Mouse (Mus musculus) hindbrain, postnatal 0 days (tissue): ENCODE measurements around the gene Ccl24. TPM values are rescaled to one million over a fixed set of nuclear protein-coding genes. Genes with fewer than 3 reads are reported as not detected.

Experiments
- ATAC-seq: fragments of 200-750 bp; cut with Nextera tagmentation; 2 replicates; pipeline ENCODE4 v1.8.0; 2017; ENCODE audit warnings: mild to moderate bottlenecking, moderate TSS enrichment, moderate library complexity
- DNase-seq: peaks from one replicate; pipeline ENCODE4 v3.0.0-alpha.2; 2015; ENCODE audit warnings: low spot score
- H3K27ac ChIP-seq: fragments of 300-500 bp; sonication (generic); 2 replicates; pipeline ENCODE4 v1.5.1; 2014; ENCODE audit warnings: mild to moderate bottlenecking
- H3K27me3 ChIP-seq: fragments of 300-500 bp; sonication (generic); 2 replicates; pipeline ENCODE4 v1.6.1; 2014; ENCODE audit warnings: low read length, mixed read lengths; ENCODE audit not compliant: insufficient read depth
- H3K36me3 ChIP-seq: fragments of 300-500 bp; sonication (generic); 2 replicates; pipeline ENCODE4 v1.6.1; 2014; ENCODE audit warnings: low read length, mixed read lengths; ENCODE audit not compliant: insufficient read depth
- H3K4me1 ChIP-seq: fragments of 300-500 bp; sonication (generic); 2 replicates; pipeline ENCODE4 v1.6.1; 2014; ENCODE audit warnings: antibody characterized with exemption, low read length, mixed read lengths; ENCODE audit not compliant: insufficient read depth
- H3K4me2 ChIP-seq: fragments of 300-500 bp; sonication (generic); 2 replicates; pipeline ENCODE4 v1.6.1; 2014; ENCODE audit warnings: low read depth, mild to moderate bottlenecking, low read length, moderate library complexity, mixed read lengths
- H3K4me3 ChIP-seq: fragments of 300-500 bp; sonication (generic); 2 replicates; pipeline ENCODE4 v1.5.1; 2014; ENCODE audit warnings: low read length
- H3K9ac ChIP-seq: fragments of 300-500 bp; sonication (generic); replicated peaks from 2 replicates; pipeline ENCODE4 v1.6.1; 2014; ENCODE audit warnings: mild to moderate bottlenecking, low read length, moderate library complexity, mixed read lengths
- H3K9me3 ChIP-seq: fragments of 300-500 bp; sonication (generic); 2 replicates; pipeline ENCODE4 v1.6.1; 2016; ENCODE audit warnings: low read length, mixed read lengths
- CTCF ChIP-seq: IDR thresholded peaks from 2 replicates; pipeline ENCODE4 v1.5.1; 2016; ENCODE audit warnings: antibody characterized with exemption, control low read depth, low read depth
- WGBS: fragments of 180-500 bp; shearing (Covaris S2); extraction: QIAGEN DNeasy Blood & Tissue Kit; methylation state at CpG from one replicate; pipeline ENCODE4 v1.1.7; 2014; 5-methylcytosine and 5-hydroxymethylcytosine counted together
- polyA plus RNA-seq: library from polyadenylated mRNA; unstranded; fragments of >200 nt; fragmentation: Nextera tagmentation; extraction: Ambion mirVana; gene quantifications from 2 replicates; pipeline ENCODE4 v1.2.1, GENCODE M21; 2015
- total RNA-seq: library from RNA; depleted of rRNA; stranded (reverse); fragments of >200 nt; gene quantifications from 2 replicates; pipeline ENCODE4 v1.2.3, GENCODE M21; 2014; rRNA removed

Gene Ccl24
- total and polyA plus RNA-seq, 2 experiments from 2014 or later: 0.26 to 2.5 TPM

GRCm38 (mm10) chr5:135531306-135531845 is 41.5 kb downstream of the Ccl24 start:
- WGBS: 84% methylated on average over 11 of the region's 11 CpGs
- DNase-seq (no peak), ATAC-seq (no peak)
- Histone ChIP-seq H3K4me1 (0 out of 2 replicates have a peak, but pooled peaks cover 3% of the 10 kb centered on the region), H3K27me3 (no peaks in the 10 kb centered on the region), H3K4me3 (no peak overlapping the region), H3K36me3 (no peaks in the 10 kb centered on the region), H3K4me2 (no peak overlapping the region), H3K27ac (no peak overlapping the region), H3K9me3 (no peaks in the 10 kb centered on the region), H3K9ac (no peak overlapping the region)
- no peak for TF ChIP-seq CTCF

DNA sequence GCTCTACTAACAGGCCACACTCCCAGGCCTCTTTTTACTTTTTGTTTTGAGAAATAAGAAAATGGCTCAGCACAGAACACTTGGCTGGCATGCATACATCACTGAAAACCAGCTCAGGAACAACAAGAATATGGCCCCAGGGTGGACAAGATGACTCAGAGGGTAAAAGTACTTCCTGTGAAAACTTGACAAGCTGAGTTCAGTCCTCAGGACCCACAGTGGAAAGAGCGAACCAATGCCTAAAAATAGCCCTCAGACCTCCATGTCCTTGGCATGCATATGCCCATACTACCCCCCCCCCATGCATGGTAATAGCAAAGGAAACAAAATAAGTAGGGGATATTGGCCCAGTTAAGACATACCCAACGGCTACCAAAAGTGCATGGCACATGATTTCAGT is 42.9 kb downstream of the Ccl24 start:
- ATAC-seq (no peak), DNase-seq (no peak)
- 83% methylated on average over 2 of the region's 2 CpGs for WGBS
- no peak overlapping the region for H3K4me2 ChIP-seq
- H3K4me1 ChIP-seq: 0 out of 2 replicates have a peak, but pooled peaks cover 3% of the 10 kb centered on the region
- no peak overlapping the region for H3K27ac ChIP-seq
- H3K36me3 ChIP-seq: no peaks in the 10 kb centered on the region
- no peak for TF ChIP-seq CTCF
- no peaks in the 10 kb centered on the region for H3K27me3 ChIP-seq
- no peaks in the 10 kb centered on the region for H3K9me3 ChIP-seq
- no peak overlapping the region for H3K4me3 ChIP-seq
- no peak overlapping the region for H3K9ac ChIP-seq

GRCm38 (mm10) chr5:135529310-135529709 is 43.5 kb downstream of the Ccl24 start:
- no peaks in the 10 kb centered on the region for H3K9me3 ChIP-seq
- H3K4me1 ChIP-seq: 0 out of 2 replicates have a peak, but pooled peaks cover 3% of the 10 kb centered on the region
- 77% methylated on average over 3 of the region's 3 CpGs for WGBS
- H3K4me2 ChIP-seq: no peak overlapping the region
- no peak overlapping the region for H3K9ac ChIP-seq
- no peak overlapping the region for H3K27ac ChIP-seq
- H3K36me3 ChIP-seq: no peaks in the 10 kb centered on the region
- TF ChIP-seq CTCF: peak; percentile 46
- ATAC-seq (no peak), DNase-seq (no peak)
- no peak overlapping the region for H3K4me3 ChIP-seq
- no peaks in the 10 kb centered on the region for H3K27me3 ChIP-seq

DNA sequence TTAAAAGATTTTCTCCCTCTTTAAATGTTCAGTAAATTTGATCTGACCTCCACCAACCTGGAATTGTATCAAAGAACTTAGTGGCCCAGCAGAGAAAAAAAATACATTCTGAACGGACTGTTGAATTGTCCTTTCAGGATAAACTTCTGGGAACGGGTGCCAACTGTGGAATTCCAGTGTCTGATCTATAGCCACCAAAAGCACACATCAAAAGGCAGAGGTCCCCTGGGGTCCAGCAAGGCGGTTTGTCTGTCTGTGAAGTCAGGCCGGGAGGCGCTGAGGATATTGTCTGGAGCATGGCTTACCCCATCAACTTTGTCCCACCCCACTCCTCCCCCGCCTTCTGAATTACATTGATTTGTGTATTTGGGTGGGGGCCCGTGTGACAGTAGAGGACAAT is 44.9 kb downstream of the Ccl24 start:
- Histone ChIP-seq H3K36me3 (no peaks in the 10 kb centered on the region), H3K27ac (no peak overlapping the region), H3K9me3 (no peaks in the 10 kb centered on the region), H3K4me3 (no peak overlapping the region), H3K27me3 (no peaks in the 10 kb centered on the region), H3K4me2 (no peak overlapping the region), H3K4me1 (no peaks in the 10 kb centered on the region), H3K9ac (no peak overlapping the region)
- TF ChIP-seq CTCF: no peak
- WGBS: 29% methylated on average over 7 of the region's 7 CpGs
- no peak for ATAC-seq
- no peak for DNase-seq

GRCm38 (mm10) chr5:135524660-135525560 is 47.9 kb downstream of the Ccl24 start:
- H3K4me1 ChIP-seq: no peaks in the 10 kb centered on the region
- no peak overlapping the region for H3K4me2 ChIP-seq
- no peaks in the 10 kb centered on the region for H3K27me3 ChIP-seq
- no peaks in the 10 kb centered on the region for H3K9me3 ChIP-seq
- TF ChIP-seq CTCF: no peak
- ATAC-seq: no peak
- DNase-seq: no peak
- H3K4me3 ChIP-seq: no peak overlapping the region
- H3K9ac ChIP-seq: no peak overlapping the region
- H3K27ac ChIP-seq: no peak overlapping the region; the same call in 1 of the 2 replicates
- no peaks in the 10 kb centered on the region for H3K36me3 ChIP-seq
- 63% methylated on average over 11 of the region's 11 CpGs for WGBS

DNA sequence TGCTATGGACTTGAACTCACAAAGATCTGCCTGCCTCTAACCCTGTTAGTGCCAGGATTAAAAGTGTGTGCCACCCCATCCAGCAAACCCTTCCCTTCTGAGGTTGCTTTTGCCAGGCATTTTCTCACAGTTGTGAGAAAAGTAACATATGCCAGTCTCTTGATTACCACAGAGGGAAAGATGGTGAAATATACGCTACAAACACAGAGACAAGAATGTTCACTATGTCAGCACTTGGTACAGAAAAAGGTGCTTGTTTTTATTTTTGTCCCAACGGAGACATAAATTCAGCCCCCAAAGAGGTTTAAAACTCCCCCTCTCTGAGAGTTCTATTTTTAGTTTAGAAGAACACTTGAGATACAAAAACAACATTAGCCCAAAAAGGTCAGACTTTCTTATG is 48.8 kb downstream of the Ccl24 start:
- ATAC-seq (no peak), DNase-seq (no peak)
- 80% methylated on average over 2 of the region's 2 CpGs for WGBS
- Histone ChIP-seq H3K4me3 (no peak overlapping the region), H3K9ac (no peak overlapping the region), H3K9me3 (no peaks in the 10 kb centered on the region), H3K4me2 (no peak overlapping the region), H3K4me1 (no peaks in the 10 kb centered on the region), H3K27me3 (no peaks in the 10 kb centered on the region), H3K36me3 (no peaks in the 10 kb centered on the region), H3K27ac (no peak overlapping the region)
- TF ChIP-seq CTCF: no peak

DNA sequence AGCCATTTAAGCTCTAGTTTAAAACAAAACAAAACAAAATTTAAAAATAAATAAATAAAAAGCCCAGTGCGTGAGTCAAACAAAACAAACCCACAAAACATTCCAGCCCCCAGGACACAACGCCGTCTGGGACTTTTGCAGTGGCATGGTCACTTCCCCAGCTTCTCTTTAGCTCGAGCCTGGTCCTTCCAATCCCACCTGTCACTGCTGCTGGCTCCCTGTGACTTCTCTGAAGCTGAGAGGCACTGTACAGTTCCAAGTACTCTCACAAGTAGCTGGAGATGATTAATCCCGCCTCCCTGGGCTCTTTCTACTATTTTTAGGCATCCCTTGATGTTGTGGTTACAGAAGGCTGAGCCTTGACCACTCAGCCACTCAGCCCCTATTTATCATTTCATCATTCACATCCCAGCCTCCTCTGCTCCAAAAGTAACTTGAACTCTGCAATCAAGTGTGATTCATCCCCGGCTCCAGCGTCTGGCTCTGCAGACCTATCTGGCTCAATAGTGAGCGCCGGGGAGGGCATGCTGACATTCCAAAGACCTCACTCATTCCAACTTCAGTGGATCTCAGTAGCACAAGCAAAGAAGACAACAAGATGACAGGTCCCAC is 50.6 kb downstream of the Ccl24 start:
- WGBS: 81% methylated on average over 9 of the region's 9 CpGs
- no peaks in the 10 kb centered on the region for H3K36me3 ChIP-seq
- no peak overlapping the region for H3K27ac ChIP-seq
- ATAC-seq (no peak), DNase-seq (no peak)
- no peaks in the 10 kb centered on the region for H3K4me1 ChIP-seq
- no peak overlapping the region for H3K4me2 ChIP-seq
- TF ChIP-seq CTCF: no peak
- no peaks in the 10 kb centered on the region for H3K27me3 ChIP-seq
- H3K9ac ChIP-seq: no peak overlapping the region
- no peak overlapping the region for H3K4me3 ChIP-seq
- H3K9me3 ChIP-seq: no peaks in the 10 kb centered on the region

Other genes starting within 250 kb of the Ccl24 start
- gene Fkbp6, start 223.0 kb downstream of the Ccl24 start, total RNA-seq: not detected in 2 replicates
- 0.14 and 0.29 TPM in 2 replicates for gene Fkbp6, start 223.0 kb downstream of the Ccl24 start, polyA plus RNA-seq
- gene Trim50, start 219.8 kb downstream of the Ccl24 start, total RNA-seq: not detected in 2 replicates
- 0.08 TPM in 1 of 2 replicates, not detected in the other for gene Trim50, start 219.8 kb downstream of the Ccl24 start, polyA plus RNA-seq
- 17.8 and 22.7 TPM in 2 replicates for gene Nsun5, start 203.1 kb downstream of the Ccl24 start, total RNA-seq
- 18.1 and 19.1 TPM in 2 replicates for gene Nsun5, start 203.1 kb downstream of the Ccl24 start, polyA plus RNA-seq
- 11.2 and 14.3 TPM in 2 replicates for gene Pom121, start 178.5 kb downstream of the Ccl24 start, total RNA-seq
- 7.5 TPM in 2 replicates for gene Pom121, start 178.5 kb downstream of the Ccl24 start, polyA plus RNA-seq
- 103 and 110 TPM in 2 replicates for gene Hip1, start 27.9 kb downstream of the Ccl24 start, total RNA-seq
- gene Hip1, start 27.9 kb downstream of the Ccl24 start, polyA plus RNA-seq: 26.9 and 28.3 TPM in 2 replicates
- not detected in 2 replicates for gene Ccl26, start 9.5 kb downstream of the Ccl24 start, total RNA-seq
- gene Ccl26, start 9.5 kb downstream of the Ccl24 start, polyA plus RNA-seq: not detected in 2 replicates
- 29.1 and 34.2 TPM in 2 replicates for gene Rhbdd2, start 59.6 kb upstream of the Ccl24 start, total RNA-seq
- gene Rhbdd2, start 59.6 kb upstream of the Ccl24 start, polyA plus RNA-seq: 127 and 130 TPM in 2 replicates
- 71.7 and 71.8 TPM in 2 replicates for gene Por, start 97.0 kb upstream of the Ccl24 start, total RNA-seq
- 69.3 and 71.4 TPM in 2 replicates for gene Por, start 97.0 kb upstream of the Ccl24 start, polyA plus RNA-seq
- 52.8 and 71.7 TPM in 2 replicates for gene Tmem120a, start 171.4 kb upstream of the Ccl24 start, total RNA-seq
- gene Tmem120a, start 171.4 kb upstream of the Ccl24 start, polyA plus RNA-seq: 83.2 and 89.7 TPM in 2 replicates
- gene Styxl1, start 205.3 kb upstream of the Ccl24 start, total RNA-seq: 0.10 TPM in 1 of 2 replicates, not detected in the other
- gene Styxl1, start 205.3 kb upstream of the Ccl24 start, polyA plus RNA-seq: 0.61 and 0.69 TPM in 2 replicates
- 165 and 169 TPM in 2 replicates for gene Mdh2, start 205.4 kb upstream of the Ccl24 start, total RNA-seq
- gene Mdh2, start 205.4 kb upstream of the Ccl24 start, polyA plus RNA-seq: 732 and 760 TPM in 2 replicates
- 75.8 and 106 TPM in 2 replicates for gene Srrm3, start 233.8 kb upstream of the Ccl24 start, total RNA-seq
- 50.8 and 55.7 TPM in 2 replicates for gene Srrm3, start 233.8 kb upstream of the Ccl24 start, polyA plus RNA-seq